Mouse (Mus musculus): ENCODE data around the gene Ern2. TPM values are rescaled to one million over a fixed set of nuclear protein-coding genes. Genes with fewer than 3 reads are reported as not detected.
A peak's percentile ranks its signal among the peaks of the same experiment; 100 is the strongest.

Gene Ern2
- total and polyA plus RNA-seq, 3 experiments, result not detected

GRCm38 (mm10) chr7:122199296-122199695 is 13.3 kb upstream of the Ern2 start (continued):
- no peak for TF ChIP-seq UBTF (IDR thresholded peaks at IDR 0.05; ENCODE audit: borderline replicate concordance, insufficient read depth, low read depth, low read length)

- H3K9me3 ChIP-seq (replicated peaks; ENCODE audit: insufficient read depth, low read length), result no peaks in the 10 kb centered on the region
- H3K4me3 ChIP-seq (ENCODE audit: control insufficient read depth in 1 of 2, insufficient read depth in 1 of 2, low read depth in 2 of 2, low read length in 2 of 2), result no peak overlapping the region
- H3K4me1 ChIP-seq (ENCODE audit: control insufficient read depth in 1 of 2, insufficient read depth in 2 of 2, low read length in 2 of 2), result peaks cover 0 to 4% of the 10 kb centered on the region in 2 experiments; a peak in 1 of 4 replicates
- 0 out of 2 replicates have a peak, but pooled peaks have one; percentile 27 for TF ChIP-seq RCOR1 (IDR thresholded peaks at IDR 0.05; ENCODE audit: low read depth, low read length)
- peak; percentile 45 for TF ChIP-seq SMC3 (IDR thresholded peaks at IDR 0.05; ENCODE audit: low read depth, low read length)
- TF ChIP-seq RAD21 (IDR thresholded peaks at IDR 0.05; ENCODE audit: low read depth, low read length), result peak; percentile 44
- TF ChIP-seq POLR2AphosphoS2 (IDR thresholded peaks at IDR 0.05; ENCODE audit: low read length), result no peak
- 0 out of 2 replicates have a peak, but pooled peaks have one; percentile 2 for TF ChIP-seq ZC3H11A (IDR thresholded peaks at IDR 0.05; ENCODE audit: low read depth, low read length)
- TF ChIP-seq NRF1 (IDR thresholded peaks at IDR 0.05; ENCODE audit: insufficient read depth, low read depth, low read length, poor library complexity, severe bottlenecking), result no peak
- TF ChIP-seq CTCF (IDR thresholded peaks at IDR 0.05 in 2 of 3, conservative IDR thresholded peaks at IDR 0.05 in 1 of 3; ENCODE audit: control insufficient read depth in 1 of 3, insufficient read depth in 1 of 3, low read depth in 2 of 3, low read length in 3 of 3, poor library complexity in 1 of 3, severe bottlenecking in 1 of 3), result peak; percentile 34 to 96 (median 79)
- H3K9ac ChIP-seq (ENCODE audit: control insufficient read depth, low read depth, low read length, poor library complexity, severe bottlenecking), result no peak overlapping the region
- no peaks in the 10 kb centered on the region for H3K79me2 ChIP-seq (ENCODE audit: control insufficient read depth, insufficient read depth, low read length, poor library complexity)
- peaks cover 0 to 2% of the 10 kb centered on the region in 2 experiments; a peak in 1 of 4 replicates for H3K36me3 ChIP-seq (ENCODE audit: control insufficient read depth in 1 of 2, insufficient read depth in 2 of 2, low read length in 2 of 2)
- peaks cover 2% of the 10 kb centered on the region in 2 experiments; a peak in 2 of 4 replicates for H3K27me3 ChIP-seq (ENCODE audit: control insufficient read depth in 1 of 2, insufficient read depth in 2 of 2, low read length in 2 of 2)
- DNase-seq (ENCODE audit: low read depth, low spot score), result peak; percentile 81
- H3K27ac ChIP-seq (ENCODE audit: control insufficient read depth, low read depth, low read length), result no peak overlapping the region
Observed at GRCm38 (mm10) chr7:122197306-122197705, 11.3 kb upstream of the Ern2 start.

GRCm38 (mm10) chr7:122196771-122197170 is 10.8 kb upstream of the Ern2 start:
- TF ChIP-seq TBP (IDR thresholded peaks at IDR 0.05; ENCODE audit: low read depth, low read length), result no peak
- no peak for TF ChIP-seq JUND (IDR thresholded peaks at IDR 0.05; ENCODE audit: low read depth, low read length)
- no peak for TF ChIP-seq ZKSCAN1 (IDR thresholded peaks at IDR 0.05; ENCODE audit: low read depth, low read length)
- no peak for TF ChIP-seq USF2 (IDR thresholded peaks at IDR 0.05; ENCODE audit: borderline replicate concordance in 1 of 2, insufficient read depth in 1 of 2, low read depth in 1 of 2, low read length in 2 of 2)

More at GRCm38 (mm10) chr7:122196771-122197170, 10.8 kb upstream of the Ern2 start:
- H3K4me3 ChIP-seq (ENCODE audit: control insufficient read depth in 1 of 2, insufficient read depth in 1 of 2, low read depth in 2 of 2, low read length in 2 of 2), result no peak overlapping the region
- H3K9ac ChIP-seq (ENCODE audit: control insufficient read depth, low read depth, low read length, poor library complexity, severe bottlenecking), result no peak overlapping the region
- peaks cover 0 to 2% of the 10 kb centered on the region in 2 experiments; a peak in 1 of 4 replicates for H3K36me3 ChIP-seq (ENCODE audit: control insufficient read depth in 1 of 2, insufficient read depth in 2 of 2, low read length in 2 of 2)
- H3K27me3 ChIP-seq (ENCODE audit: control insufficient read depth in 1 of 2, insufficient read depth in 2 of 2, low read length in 2 of 2), result peaks cover 0 to 2% of the 10 kb centered on the region in 2 experiments; a peak in 2 of 4 replicates
- no peaks in the 10 kb centered on the region for H3K9me3 ChIP-seq (replicated peaks; ENCODE audit: insufficient read depth, low read length)
- no peak for DNase-seq (ENCODE audit: low read depth, low spot score)
- H3K79me2 ChIP-seq (ENCODE audit: control insufficient read depth, insufficient read depth, low read length, poor library complexity), result no peaks in the 10 kb centered on the region
- no peak overlapping the region for H3K27ac ChIP-seq (ENCODE audit: control insufficient read depth, low read depth, low read length)
- peaks cover 0 to 4% of the 10 kb centered on the region in 2 experiments; a peak in 1 of 4 replicates for H3K4me1 ChIP-seq (ENCODE audit: control insufficient read depth in 1 of 2, insufficient read depth in 2 of 2, low read length in 2 of 2)
